Mouse (Mus musculus) 416B (cell line): Measurements from ENCODE around the gene Mrps18b.
"Not testable (repeated sequence)": the region's sequence is repeated elsewhere in the genome, so short reads cannot be mapped to it uniquely, and the experiment has no call there.

Experiments
- DNase-seq: peaks from one replicate; pipeline ENCODE4 v3.0.0; 2011; ENCODE audit warnings: low read depth

Mrps18b gene

GRCm38 (mm10) chr17:35916297-35917142 is at the start of gene Mrps18b, which contains the start of gene Ppp1r10:
Mrps18b (minus strand) TSS chr17:35916389.
Ppp1r10 (plus strand) TSS chr17:35916434.
- DNase-seq, result peak; percentile 100

- no peak for DNase-seq
Observed at GRCm38 (mm10) chr17:35963279-35963678, 47.1 kb upstream of the Mrps18b start.

- DNase-seq, result no peak
Observed at GRCm38 (mm10) chr17:35958533-35959223, 42.5 kb upstream of the Mrps18b start.

- no peak for DNase-seq
Observed at GRCm38 (mm10) chr17:35954665-35955064, 38.5 kb upstream of the Mrps18b start.

GRCm38 (mm10) chr17:35952559-35952958 is 36.4 kb upstream of the Mrps18b start:
- DNase-seq, result not testable (repeated sequence)

GRCm38 (mm10) chr17:35950946-35951345 is 34.8 kb upstream of the Mrps18b start:
- not testable (repeated sequence) for DNase-seq

GRCm38 (mm10) chr17:35939941-35940340 is 23.8 kb upstream of the Mrps18b start:
- no peak for DNase-seq

- no peak for DNase-seq
Observed at GRCm38 (mm10) chr17:35939108-35939507, 22.9 kb upstream of the Mrps18b start.

- peak; percentile 86 for DNase-seq
Observed at GRCm38 (mm10) chr17:35937700-35938348, 21.6 kb upstream of the Mrps18b start.

GRCm38 (mm10) chr17:35935763-35936162 is 19.6 kb upstream of the Mrps18b start:
- DNase-seq, result not testable (repeated sequence)

GRCm38 (mm10) chr17:35932608-35933007 is 16.4 kb upstream of the Mrps18b start:
- DNase-seq, result no peak

GRCm38 (mm10) chr17:35930627-35931026 is 14.4 kb upstream of the Mrps18b start:
- DNase-seq, result no peak

GRCm38 (mm10) chr17:35929534-35929933 is 13.3 kb upstream of the Mrps18b start:
- no peak for DNase-seq

- DNase-seq, result no peak
Observed at GRCm38 (mm10) chr17:35927471-35927870, 11.3 kb upstream of the Mrps18b start.

GRCm38 (mm10) chr17:35923281-35923680 is 7.1 kb upstream of the Mrps18b start:
- no peak for DNase-seq

- DNase-seq, result no peak
Observed at GRCm38 (mm10) chr17:35922566-35922965, 6.4 kb upstream of the Mrps18b start.

GRCm38 (mm10) chr17:35921710-35922109 is 5.5 kb upstream of the Mrps18b start:
- DNase-seq, result no peak

GRCm38 (mm10) chr17:35920862-35921562 is 4.8 kb upstream of the Mrps18b start:
- peak; percentile 71 for DNase-seq

GRCm38 (mm10) chr17:35920384-35920783 is 4.2 kb upstream of the Mrps18b start:
- no peak for DNase-seq

- no peak for DNase-seq
Observed at GRCm38 (mm10) chr17:35919864-35920301, 3.7 kb upstream of the Mrps18b start.

- peak; percentile 99 for DNase-seq
Observed at GRCm38 (mm10) chr17:35919060-35919715, 3.0 kb upstream of the Mrps18b start.
